Mouse (Mus musculus) left cerebral cortex, adult 6 months (tissue): ENCODE measurements around the gene Mpig6b. TPM values are rescaled to one million over a fixed set of nuclear protein-coding genes. Genes with fewer than 3 reads are reported as not detected.

Experiments used
- polyA plus RNA-seq: library from polyadenylated mRNA; unstranded; fragments of <200 nt; fragmentation: Nextera tagmentation; gene quantifications from 2 replicates; pipeline ENCODE4 v1.2.3, GENCODE M21; 2021

Gene Mpig6b
- polyA plus RNA-seq, 1 experiment from 2014 or later, result not detected

Other genes starting within 250 kb of the Mpig6b start
- 60.8 and 64.9 TPM in 2 replicates for gene Stk19, start 229.2 kb downstream of the Mpig6b start, polyA plus RNA-seq
- 25.6 and 26.2 TPM in 2 replicates for gene Dxo, start 229.2 kb downstream of the Mpig6b start, polyA plus RNA-seq
- gene Skiv2l, start 216.0 kb downstream of the Mpig6b start, polyA plus RNA-seq, result 20.2 and 21.7 TPM in 2 replicates
- gene Nelfe, start 215.8 kb downstream of the Mpig6b start, polyA plus RNA-seq, result 34.1 and 37.6 TPM in 2 replicates
- gene Cfb, start 203.7 kb downstream of the Mpig6b start, polyA plus RNA-seq, result 0.39 and 0.50 TPM in 2 replicates
- 0.17 and 0.25 TPM in 2 replicates for gene Zbtb12, start 186.7 kb downstream of the Mpig6b start, polyA plus RNA-seq
- not detected in 2 replicates for gene Gm20547, start 184.1 kb downstream of the Mpig6b start, polyA plus RNA-seq
- gene C2, start 167.9 kb downstream of the Mpig6b start, polyA plus RNA-seq, result 2.7 and 3.3 TPM in 2 replicates
- 20.4 and 20.9 TPM in 2 replicates for gene Ehmt2, start 167.7 kb downstream of the Mpig6b start, polyA plus RNA-seq
- 0.48 TPM in 2 replicates for gene Slc44a4, start 151.7 kb downstream of the Mpig6b start, polyA plus RNA-seq
- gene Neu1, start 134.9 kb downstream of the Mpig6b start, polyA plus RNA-seq, result 30.2 and 37.0 TPM in 2 replicates
- 0.48 and 1.1 TPM in 2 replicates for gene Hspa1b, start 106.9 kb downstream of the Mpig6b start, polyA plus RNA-seq
- not detected in 2 replicates for gene Gm20481, start 96.3 kb downstream of the Mpig6b start, polyA plus RNA-seq
- gene Hspa1a, start 94.0 kb downstream of the Mpig6b start, polyA plus RNA-seq, result 5.3 and 7.0 TPM in 2 replicates
- gene Hspa1l, start 93.5 kb downstream of the Mpig6b start, polyA plus RNA-seq, result 0.90 and 1.5 TPM in 2 replicates
- gene Lsm2, start 84.3 kb downstream of the Mpig6b start, polyA plus RNA-seq, result 33.6 and 33.9 TPM in 2 replicates
- gene Vars, start 65.2 kb downstream of the Mpig6b start, polyA plus RNA-seq, result 15.7 and 17.2 TPM in 2 replicates
- 0.13 and 0.25 TPM in 2 replicates for gene Vwa7, start 49.6 kb downstream of the Mpig6b start, polyA plus RNA-seq
- 0.89 and 0.92 TPM in 2 replicates for gene Sapcd1, start 38.2 kb downstream of the Mpig6b start, polyA plus RNA-seq
- 0.37 and 0.45 TPM in 2 replicates for gene Msh5, start 19.4 kb downstream of the Mpig6b start, polyA plus RNA-seq
- gene Clic1, start 16.2 kb downstream of the Mpig6b start, polyA plus RNA-seq, result 22.7 and 26.4 TPM in 2 replicates
- gene Ddah2, start 7.1 kb downstream of the Mpig6b start, polyA plus RNA-seq, result 20.0 and 22.8 TPM in 2 replicates
- not detected in 2 replicates for gene Ly6g6c, start 796 bp downstream of the Mpig6b start, polyA plus RNA-seq
- 2.4 and 3.7 TPM in 2 replicates for gene Ly6g6e, start 10.7 kb upstream of the Mpig6b start, polyA plus RNA-seq
- 1.6 and 2.3 TPM in 2 replicates for gene Ly6g6d, start 11.9 kb upstream of the Mpig6b start, polyA plus RNA-seq
- 1.6 and 2.2 TPM in 2 replicates for gene Ly6g6f, start 19.4 kb upstream of the Mpig6b start, polyA plus RNA-seq
- gene Abhd16a, start 23.1 kb upstream of the Mpig6b start, polyA plus RNA-seq, result 102 and 121 TPM in 2 replicates
- not detected in 2 replicates for gene Ly6g5c, start 42.1 kb upstream of the Mpig6b start, polyA plus RNA-seq
- gene Ly6g5b, start 49.2 kb upstream of the Mpig6b start, polyA plus RNA-seq, result not detected in 2 replicates
- 21.2 and 22.7 TPM in 2 replicates for gene Gpank1, start 55.3 kb upstream of the Mpig6b start, polyA plus RNA-seq
- gene Csnk2b, start 55.9 kb upstream of the Mpig6b start, polyA plus RNA-seq, result 240 and 277 TPM in 2 replicates
- 32.3 and 43.2 TPM in 2 replicates for gene D17H6S53E, start 60.2 kb upstream of the Mpig6b start, polyA plus RNA-seq
- gene Apom, start 65.9 kb upstream of the Mpig6b start, polyA plus RNA-seq, result not detected in 2 replicates
- 59.0 and 84.6 TPM in 2 replicates for gene Bag6, start 69.0 kb upstream of the Mpig6b start, polyA plus RNA-seq
- 14.9 and 37.9 TPM in 2 replicates for gene Prrc2a, start 98.7 kb upstream of the Mpig6b start, polyA plus RNA-seq
- gene Aif1, start 109.9 kb upstream of the Mpig6b start, polyA plus RNA-seq, result 32.2 and 36.1 TPM in 2 replicates
- 26.1 and 36.8 TPM in 2 replicates for gene Lst1, start 122.3 kb upstream of the Mpig6b start, polyA plus RNA-seq
- gene Ltb, start 128.3 kb upstream of the Mpig6b start, polyA plus RNA-seq, result 0.48 and 0.93 TPM in 2 replicates
- gene Tnf, start 135.8 kb upstream of the Mpig6b start, polyA plus RNA-seq, result not detected in 2 replicates
- 0.15 TPM in 1 of 2 replicates, not detected in the other for gene Lta, start 139.2 kb upstream of the Mpig6b start, polyA plus RNA-seq
- not detected in 2 replicates for gene Gm16181, start 154.7 kb upstream of the Mpig6b start, polyA plus RNA-seq
- 636 and 753 TPM in 2 replicates for gene Atp6v1g2, start 167.5 kb upstream of the Mpig6b start, polyA plus RNA-seq
- 8.9 and 9.3 TPM in 2 replicates for gene Nfkbil1, start 169.6 kb upstream of the Mpig6b start, polyA plus RNA-seq
- 165 and 169 TPM in 2 replicates for gene Ddx39b, start 175.6 kb upstream of the Mpig6b start, polyA plus RNA-seq
- gene H2-D1, start 196.5 kb upstream of the Mpig6b start, polyA plus RNA-seq, result 62.8 and 80.2 TPM in 2 replicates